Mouse (Mus musculus) liver, adult 2 months (tissue): ENCODE results near the gene Cacna1i.

Source experiments
- CTCF ChIP-seq: fragments of 200-500 bp; IDR thresholded peaks from 2 replicates; pipeline ENCODE4 v1.5.1; 2011; ENCODE audit warnings: low read depth, low read length, control low read depth
- POLR2A ChIP-seq: fragments of 200-500 bp; IDR thresholded peaks from 2 replicates; pipeline ENCODE4 v1.6.1; 2011; ENCODE audit warnings: low read length, control low read depth; ENCODE audit not compliant: insufficient read depth; ENCODE audit errors: extremely low read depth

DNA sequence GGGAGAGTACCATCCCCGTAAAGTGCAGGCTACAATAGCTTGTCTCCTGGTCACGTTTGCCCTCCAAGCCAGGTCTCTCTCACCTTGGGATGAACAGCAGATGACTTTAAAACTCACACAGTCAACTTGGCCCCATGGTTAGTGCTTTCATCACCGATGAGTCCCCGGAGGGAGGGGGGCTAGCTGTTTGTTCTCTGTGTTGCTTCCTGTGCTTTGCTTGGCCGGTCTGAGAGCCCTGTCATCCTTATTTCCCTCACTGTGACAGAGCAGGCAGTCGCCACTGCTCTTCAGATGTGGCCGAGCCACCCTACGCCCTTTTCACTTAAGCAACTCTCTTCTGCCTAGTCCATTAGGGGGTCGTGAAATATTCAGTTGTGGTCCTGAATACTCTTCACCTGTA is 38.7 kb downstream of the Cacna1i start:
- TF ChIP-seq POLR2A (no peak), CTCF (no peak)
